Mouse (Mus musculus): ENCODE data around the gene Hibadh. TPM values are rescaled to one million over a fixed set of nuclear protein-coding genes. Genes with fewer than 3 reads are reported as not detected.

Gene Hibadh
- 71.8 TPM for polyA plus RNA-seq (2017; shearing (Covaris generic))

GRCm38 (mm10) chr6:52640224-52640712, at the start of gene Hibadh:
Gene Hibadh, minus strand, starts transcription at chr6:52640389.

Other genes with a start within 250 kb of the Hibadh start
- gene Tax1bp1, start 73.3 kb upstream of the Hibadh start, polyA plus RNA-seq (2017; shearing (Covaris generic)) = 357 TPM

All from effector memory CD4-positive, alpha-beta T cell, adult 7 months (primary cell).